Mouse (Mus musculus): ENCODE results near the gene Nphs2. TPM values are rescaled to one million over a fixed set of nuclear protein-coding genes. Genes with fewer than 3 reads are reported as not detected.
A peak's percentile ranks its signal among the peaks of the same experiment; 100 is the strongest.
"Not testable (repeated sequence)": the region's sequence is repeated elsewhere in the genome, so short reads cannot be mapped to it uniquely, and the experiment has no call there.

Nphs2 gene
- total RNA-seq (2021), result under 1 TPM in 1 of 2 experiments, not detected in 1; 0.51 TPM
- long read RNA-seq, result 0 reads

GRCm38 (mm10) chr1:156310630-156311029, at the start of gene Nphs2:
Nphs2 (plus strand) TSS chr1:156310727.
- no peak for DNase-seq (ENCODE audit: low spot score in 2 of 2)

- peak; percentile 67 to 73 for DNase-seq (ENCODE audit: low spot score in 2 of 2)
Measured at GRCm38 (mm10) chr1:156263352-156263751, 47.2 kb upstream of the Nphs2 start.

GRCm38 (mm10) chr1:156263946-156264345, 46.6 kb upstream of the Nphs2 start:
- DNase-seq (ENCODE audit: low spot score in 2 of 2), result no peak

- not testable (repeated sequence) for DNase-seq (ENCODE audit: low spot score in 2 of 2)
Measured at GRCm38 (mm10) chr1:156268546-156268945, 42.0 kb upstream of the Nphs2 start.

- DNase-seq (ENCODE audit: low spot score in 2 of 2), result no peak
Measured at GRCm38 (mm10) chr1:156270471-156270870, 40.1 kb upstream of the Nphs2 start.

- no peak for DNase-seq (ENCODE audit: low spot score in 2 of 2)
Measured at GRCm38 (mm10) chr1:156271654-156272053, 38.9 kb upstream of the Nphs2 start.

GRCm38 (mm10) chr1:156273647-156274046, 36.9 kb upstream of the Nphs2 start:
- DNase-seq (ENCODE audit: low spot score in 2 of 2), result no peak

- no peak for DNase-seq (ENCODE audit: low spot score in 2 of 2)
Measured at GRCm38 (mm10) chr1:156280131-156280530, 30.4 kb upstream of the Nphs2 start.

- no peak for DNase-seq (ENCODE audit: low spot score in 2 of 2)
Measured at GRCm38 (mm10) chr1:156284207-156284606, 26.3 kb upstream of the Nphs2 start.

GRCm38 (mm10) chr1:156284851-156285540, 25.5 kb upstream of the Nphs2 start:
- DNase-seq (ENCODE audit: low spot score in 2 of 2), result no peak

GRCm38 (mm10) chr1:156285541-156285896, 25.0 kb upstream of the Nphs2 start:
- no peak for DNase-seq (ENCODE audit: low spot score in 2 of 2)

- DNase-seq (ENCODE audit: low spot score in 2 of 2), result no peak
Measured at GRCm38 (mm10) chr1:156288556-156289221, 21.8 kb upstream of the Nphs2 start.

- not testable (repeated sequence) for DNase-seq (ENCODE audit: low spot score in 2 of 2)
Measured at GRCm38 (mm10) chr1:156289222-156289587, 21.3 kb upstream of the Nphs2 start.

- no peak for DNase-seq (ENCODE audit: low spot score in 2 of 2)
Measured at GRCm38 (mm10) chr1:156290016-156290415, 20.5 kb upstream of the Nphs2 start.

GRCm38 (mm10) chr1:156302911-156303749, 7.4 kb upstream of the Nphs2 start, which contains the start of gene Tdrd5:
Tdrd5 (minus strand) TSS chr1:156303664.
- DNase-seq (ENCODE audit: low spot score in 2 of 2), result peak; percentile 53 to 72

- DNase-seq (ENCODE audit: low spot score in 2 of 2), result no peak
Measured at GRCm38 (mm10) chr1:156308595-156308994, 1.9 kb upstream of the Nphs2 start.

- no peak for DNase-seq (ENCODE audit: low spot score in 2 of 2)
Measured at GRCm38 (mm10) chr1:156323126-156323525, 12.6 kb downstream of the Nphs2 start.

GRCm38 (mm10) chr1:156340847-156341246, 30.3 kb downstream of the Nphs2 start:
- no peak for DNase-seq (ENCODE audit: low spot score in 2 of 2)

- DNase-seq (ENCODE audit: low spot score in 2 of 2), result no peak
Measured at GRCm38 (mm10) chr1:156344433-156344832, 33.9 kb downstream of the Nphs2 start.

- no peak for DNase-seq (ENCODE audit: low spot score in 2 of 2)
Measured at GRCm38 (mm10) chr1:156345633-156346032, 35.1 kb downstream of the Nphs2 start.

- DNase-seq (ENCODE audit: low spot score in 2 of 2), result no peak
Measured at GRCm38 (mm10) chr1:156349031-156349430, 38.5 kb downstream of the Nphs2 start.

GRCm38 (mm10) chr1:156350441-156350840, 39.9 kb downstream of the Nphs2 start:
- no peak for DNase-seq (ENCODE audit: low spot score in 2 of 2)

Measured in layer of hippocampus, postnatal 10 days (tissue).